Mouse (Mus musculus): Measurements from ENCODE around the gene Ppat. TPM values are rescaled to one million over a fixed set of nuclear protein-coding genes. Genes with fewer than 3 reads are reported as not detected.

Ppat gene
- polyA plus RNA-seq, 1 experiment from 2014 or later = 38.7 TPM

GRCm38 (mm10) chr5:76953794-76954193 is 2.4 kb upstream of the Ppat start:
- H3K9ac ChIP-seq (ENCODE audit: low read depth, low read length) = no peak overlapping the region
- no peaks in the 10 kb centered on the region for H3K9me3 ChIP-seq (replicated peaks; ENCODE audit: control insufficient read depth, low read length)
- H3K36me3 ChIP-seq (ENCODE audit: control insufficient read depth, insufficient read depth, low read length) = peaks cover 24% of the 10 kb centered on the region
- WGBS (ENCODE audit: insufficient replicate concordance) = 81% methylated on average over 3 of the region's 3 CpGs
- no peaks in the 10 kb centered on the region for H3K27me3 ChIP-seq (ENCODE audit: control insufficient read depth, insufficient read depth, low read length)
- no peak overlapping the region for H3K27ac ChIP-seq (ENCODE audit: low read depth, low read length)
- no peak overlapping the region for H3K4me2 ChIP-seq
- H3K4me1 ChIP-seq (ENCODE audit: control insufficient read depth, insufficient read depth, low read length) = peaks cover 21% of the 10 kb centered on the region
- H3K4me3 ChIP-seq (ENCODE audit: low read depth, low read length) = no peak overlapping the region
- no peak for ATAC-seq (replicated peaks; ENCODE audit: insufficient number of reproducible peaks, low FRiP score, low TSS enrichment)

- H3K27ac ChIP-seq (ENCODE audit: low read depth, low read length) = peak overlapping the region; percentile 91
Measured at GRCm38 (mm10) chr5:76952112-76953040, 998 bp upstream of the Ppat start.

GRCm38 (mm10) chr5:76950343-76951105 is 854 bp downstream of the Ppat start:
- Histone ChIP-seq H3K4me1 (ENCODE audit: control insufficient read depth, insufficient read depth, low read length) (peaks cover 38% of the 10 kb centered on the region), H3K9me3 (replicated peaks; ENCODE audit: control insufficient read depth, low read length) (no peaks in the 10 kb centered on the region), H3K27ac (ENCODE audit: low read depth, low read length) (peak overlapping the region; percentile 91), H3K36me3 (ENCODE audit: control insufficient read depth, insufficient read depth, low read length) (0 out of 2 replicates have a peak, but pooled peaks cover 3% of the 10 kb centered on the region), H3K4me3 (ENCODE audit: low read depth, low read length) (peak overlapping the region; percentile 87), H3K4me2 (peak overlapping the region; percentile 90), H3K27me3 (ENCODE audit: control insufficient read depth, insufficient read depth, low read length) (no peaks in the 10 kb centered on the region), H3K9ac (ENCODE audit: low read depth, low read length) (peak overlapping the region; percentile 89)
- no peak for ATAC-seq (replicated peaks; ENCODE audit: insufficient number of reproducible peaks, low FRiP score, low TSS enrichment)
- WGBS (ENCODE audit: insufficient replicate concordance) = under 1% methylated on average over 24 of the region's 24 CpGs

More at GRCm38 (mm10) chr5:76952112-76953040, 998 bp upstream of the Ppat start:
- no peaks in the 10 kb centered on the region for H3K9me3 ChIP-seq (replicated peaks; ENCODE audit: control insufficient read depth, low read length)
- peak overlapping the region; percentile 89 for H3K9ac ChIP-seq (ENCODE audit: low read depth, low read length)
- peaks cover 11% of the 10 kb centered on the region for H3K36me3 ChIP-seq (ENCODE audit: control insufficient read depth, insufficient read depth, low read length)
- peaks cover 25% of the 10 kb centered on the region for H3K4me1 ChIP-seq (ENCODE audit: control insufficient read depth, insufficient read depth, low read length)
- H3K4me3 ChIP-seq (ENCODE audit: low read depth, low read length) = peak overlapping the region; percentile 87
- ATAC-seq (replicated peaks; ENCODE audit: insufficient number of reproducible peaks, low FRiP score, low TSS enrichment) = no peak
- H3K27me3 ChIP-seq (ENCODE audit: control insufficient read depth, insufficient read depth, low read length) = no peaks in the 10 kb centered on the region
- H3K4me2 ChIP-seq = peak overlapping the region; percentile 90
- 15% methylated on average over 7 of the region's 7 CpGs for WGBS (ENCODE audit: insufficient replicate concordance)

- Histone ChIP-seq H3K4me1 (ENCODE audit: control insufficient read depth, insufficient read depth, low read length) (peaks cover 27% of the 10 kb centered on the region), H3K27ac (ENCODE audit: low read depth, low read length) (0 out of 2 replicates have a peak overlapping the region, but pooled peaks have one; percentile 41), H3K4me3 (ENCODE audit: low read depth, low read length) (no peak overlapping the region), H3K9ac (ENCODE audit: low read depth, low read length) (no peak overlapping the region), H3K4me2 (peak overlapping the region; percentile 29; the same call in 1 of the 2 replicates), H3K36me3 (ENCODE audit: control insufficient read depth, insufficient read depth, low read length) (0 out of 2 replicates have a peak, but pooled peaks cover 3% of the 10 kb centered on the region), H3K9me3 (replicated peaks; ENCODE audit: control insufficient read depth, low read length) (no peaks in the 10 kb centered on the region), H3K27me3 (ENCODE audit: control insufficient read depth, insufficient read depth, low read length) (no peaks in the 10 kb centered on the region)
- WGBS (ENCODE audit: insufficient replicate concordance) = 74% methylated on average over 4 of the region's 4 CpGs
- no peak for ATAC-seq (replicated peaks; ENCODE audit: insufficient number of reproducible peaks, low FRiP score, low TSS enrichment)
Measured at GRCm38 (mm10) chr5:76947758-76948157, 3.6 kb downstream of the Ppat start.

- Histone ChIP-seq H3K9ac (ENCODE audit: low read depth, low read length) (no peak overlapping the region), H3K4me2 (no peak overlapping the region)
- 67% methylated on average over 4 of the region's 4 CpGs for WGBS (ENCODE audit: insufficient replicate concordance)
Measured at GRCm38 (mm10) chr5:76947142-76947541, 4.2 kb downstream of the Ppat start.

GRCm38 (mm10) chr5:76945678-76946033 is 5.7 kb downstream of the Ppat start:
- Histone ChIP-seq H3K4me2 (no peak overlapping the region), H3K9ac (ENCODE audit: low read depth, low read length) (no peak overlapping the region), H3K27me3 (ENCODE audit: control insufficient read depth, insufficient read depth, low read length) (no peaks in the 10 kb centered on the region), H3K36me3 (ENCODE audit: control insufficient read depth, insufficient read depth, low read length) (0 out of 2 replicates have a peak, but pooled peaks cover 3% of the 10 kb centered on the region), H3K4me3 (ENCODE audit: low read depth, low read length) (no peak overlapping the region), H3K4me1 (ENCODE audit: control insufficient read depth, insufficient read depth, low read length) (peaks cover 23% of the 10 kb centered on the region), H3K9me3 (replicated peaks; ENCODE audit: control insufficient read depth, low read length) (no peaks in the 10 kb centered on the region), H3K27ac (ENCODE audit: low read depth, low read length) (no peak overlapping the region)
- WGBS (ENCODE audit: insufficient replicate concordance) = 81% methylated on average over 2 of the region's 2 CpGs
- ATAC-seq (replicated peaks; ENCODE audit: insufficient number of reproducible peaks, low FRiP score, low TSS enrichment) = no peak

More at GRCm38 (mm10) chr5:76947142-76947541, 4.2 kb downstream of the Ppat start:
- H3K36me3 ChIP-seq (ENCODE audit: control insufficient read depth, insufficient read depth, low read length) = 0 out of 2 replicates have a peak, but pooled peaks cover 3% of the 10 kb centered on the region
- H3K4me3 ChIP-seq (ENCODE audit: low read depth, low read length) = no peak overlapping the region
- peak overlapping the region; percentile 41; the same call in 1 of the 2 replicates for H3K27ac ChIP-seq (ENCODE audit: low read depth, low read length)
- no peak for ATAC-seq (replicated peaks; ENCODE audit: insufficient number of reproducible peaks, low FRiP score, low TSS enrichment)
- no peaks in the 10 kb centered on the region for H3K9me3 ChIP-seq (replicated peaks; ENCODE audit: control insufficient read depth, low read length)
- no peaks in the 10 kb centered on the region for H3K27me3 ChIP-seq (ENCODE audit: control insufficient read depth, insufficient read depth, low read length)
- H3K4me1 ChIP-seq (ENCODE audit: control insufficient read depth, insufficient read depth, low read length) = peaks cover 23% of the 10 kb centered on the region

- Histone ChIP-seq H3K9ac (ENCODE audit: low read depth, low read length) (no peak overlapping the region), H3K4me1 (ENCODE audit: control insufficient read depth, insufficient read depth, low read length) (peaks cover 23% of the 10 kb centered on the region), H3K27ac (ENCODE audit: low read depth, low read length) (no peak overlapping the region), H3K27me3 (ENCODE audit: control insufficient read depth, insufficient read depth, low read length) (no peaks in the 10 kb centered on the region), H3K4me3 (ENCODE audit: low read depth, low read length) (no peak overlapping the region), H3K9me3 (replicated peaks; ENCODE audit: control insufficient read depth, low read length) (no peaks in the 10 kb centered on the region), H3K4me2 (no peak overlapping the region), H3K36me3 (ENCODE audit: control insufficient read depth, insufficient read depth, low read length) (0 out of 2 replicates have a peak, but pooled peaks cover 3% of the 10 kb centered on the region)
- 73% methylated on average over 6 of the region's 6 CpGs for WGBS (ENCODE audit: insufficient replicate concordance)
- no peak for ATAC-seq (replicated peaks; ENCODE audit: insufficient number of reproducible peaks, low FRiP score, low TSS enrichment)
Measured at GRCm38 (mm10) chr5:76944965-76945677, 6.3 kb downstream of the Ppat start.

GRCm38 (mm10) chr5:76942505-76942904 is 8.9 kb downstream of the Ppat start:
- no peak for ATAC-seq (replicated peaks; ENCODE audit: insufficient number of reproducible peaks, low FRiP score, low TSS enrichment)
- H3K9ac ChIP-seq (ENCODE audit: low read depth, low read length) = no peak overlapping the region
- WGBS (ENCODE audit: insufficient replicate concordance) = 95% methylated on average over 4 of the region's 4 CpGs
- H3K4me2 ChIP-seq = no peak overlapping the region
- H3K4me3 ChIP-seq (ENCODE audit: low read depth, low read length) = no peak overlapping the region
- no peaks in the 10 kb centered on the region for H3K27me3 ChIP-seq (ENCODE audit: control insufficient read depth, insufficient read depth, low read length)
- H3K27ac ChIP-seq (ENCODE audit: low read depth, low read length) = no peak overlapping the region
- H3K4me1 ChIP-seq (ENCODE audit: control insufficient read depth, insufficient read depth, low read length) = peaks cover 18% of the 10 kb centered on the region
- H3K36me3 ChIP-seq (ENCODE audit: control insufficient read depth, insufficient read depth, low read length) = 0 out of 2 replicates have a peak, but pooled peaks cover 3% of the 10 kb centered on the region
- H3K9me3 ChIP-seq (replicated peaks; ENCODE audit: control insufficient read depth, low read length) = no peaks in the 10 kb centered on the region
